Mouse (Mus musculus): Measurements from ENCODE around the gene Ace. TPM values are rescaled to one million over a fixed set of nuclear protein-coding genes. Genes with fewer than 3 reads are reported as not detected.

Ace gene
- polyA plus RNA-seq (2014; fragmentation: Nextera tagmentation; extraction: Ambion mirVana) = 2.9 and 3.6 TPM in 2 replicates

- Histone ChIP-seq H3K4me1 (ENCODE audit: control insufficient read depth, insufficient read depth, low read length) (peaks cover 3% of the 10 kb centered on the region; the same call in 1 of the 2 replicates), H3K27me3 (ENCODE audit: control insufficient read depth, insufficient read depth, low read length) (peaks cover 15% of the 10 kb centered on the region), H3K9me3 (ENCODE audit: control insufficient read depth, low read length) (no peaks in the 10 kb centered on the region), H3K4me2 (ENCODE audit: low read length) (peak within 1 kb of the TSS; percentile 99), H3K9ac (replicated peaks; ENCODE audit: low read length) (peak within 1 kb of the TSS; percentile 69), H3K36me3 (ENCODE audit: control insufficient read depth, insufficient read depth, low read length) (no peaks in the 10 kb centered on the region), H3K4me3 (replicated peaks; ENCODE audit: low read depth, low read length) (peak within 1 kb of the TSS; percentile 61), H3K27ac (replicated peaks; ENCODE audit: low read depth, low read length) (no peak within 1 kb of the TSS)
- peak; percentile 72 for DNase-seq
- WGBS = under 1% methylated on average over 73 of the region's 76 CpGs
- ATAC-seq (ENCODE audit: low FRiP score, low TSS enrichment) = peak; percentile 64; the same call in 1 of the 2 replicates
Measured at GRCm38 (mm10) chr11:105967741-105968574, at the start of gene Ace. Ace (plus strand) TSS chr11:105967945.

GRCm38 (mm10) chr11:105920098-105920785 is 47.5 kb upstream of the Ace start:
- no peak overlapping the region for H3K4me3 ChIP-seq (replicated peaks; ENCODE audit: low read depth, low read length)
- ATAC-seq (ENCODE audit: low FRiP score, low TSS enrichment) (no peak), DNase-seq (no peak)
- H3K9me3 ChIP-seq (ENCODE audit: control insufficient read depth, low read length) = no peaks in the 10 kb centered on the region
- H3K9ac ChIP-seq (replicated peaks; ENCODE audit: low read length) = no peak overlapping the region
- H3K4me2 ChIP-seq (ENCODE audit: low read length) = no peak overlapping the region
- H3K27me3 ChIP-seq (ENCODE audit: control insufficient read depth, insufficient read depth, low read length) = no peaks in the 10 kb centered on the region
- no peaks in the 10 kb centered on the region for H3K4me1 ChIP-seq (ENCODE audit: control insufficient read depth, insufficient read depth, low read length)
- H3K27ac ChIP-seq (replicated peaks; ENCODE audit: low read depth, low read length) = no peak overlapping the region
- peaks cover 69% of the 10 kb centered on the region for H3K36me3 ChIP-seq (ENCODE audit: control insufficient read depth, insufficient read depth, low read length)
- WGBS = 80% methylated on average over 3 of the region's 3 CpGs

DNA sequence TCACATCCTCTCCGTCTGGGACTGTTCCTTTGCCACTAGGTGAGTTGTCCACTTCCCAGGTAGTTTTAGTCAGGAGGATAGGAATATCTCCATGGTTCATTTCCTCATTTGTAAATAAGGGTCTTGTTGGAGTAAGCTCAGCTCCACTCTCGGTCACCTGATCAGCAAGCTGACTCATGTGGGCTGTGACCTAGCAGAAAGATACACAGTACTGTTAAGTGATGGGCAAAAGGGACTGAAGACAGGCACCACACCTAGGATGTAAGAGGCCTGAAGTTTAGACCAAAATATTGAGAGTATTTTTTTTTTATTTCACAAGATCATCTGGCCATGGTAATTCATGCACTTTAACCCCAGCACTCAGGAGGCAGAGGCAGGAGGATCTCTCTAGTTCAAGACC is 46.9 kb upstream of the Ace start:
- WGBS = 94% methylated on average over 2 of the region's 2 CpGs

DNA sequence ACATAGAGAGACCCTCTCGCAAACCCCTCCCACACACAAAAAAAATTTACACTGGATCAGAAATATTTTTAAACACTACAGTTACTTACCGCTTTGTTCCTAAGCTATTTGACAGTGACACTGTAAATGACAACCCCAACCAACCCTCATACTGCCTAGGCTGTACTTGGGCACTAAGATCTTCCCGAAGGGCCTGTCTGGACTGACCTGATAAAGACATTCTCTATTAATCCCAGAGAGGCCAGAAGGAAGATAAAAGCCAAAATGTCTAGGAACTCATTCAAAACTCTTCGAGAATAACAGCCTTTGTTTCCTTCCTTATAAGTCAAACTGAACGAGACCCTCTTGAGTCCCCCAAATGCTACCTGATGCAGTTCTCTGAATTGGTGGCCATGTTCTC is 46.5 kb upstream of the Ace start:
- Histone ChIP-seq H3K36me3 (ENCODE audit: control insufficient read depth, insufficient read depth, low read length) (peaks cover 64% of the 10 kb centered on the region), H3K4me1 (ENCODE audit: control insufficient read depth, insufficient read depth, low read length) (no peaks in the 10 kb centered on the region), H3K27me3 (ENCODE audit: control insufficient read depth, insufficient read depth, low read length) (no peaks in the 10 kb centered on the region), H3K9ac (replicated peaks; ENCODE audit: low read length) (no peak overlapping the region), H3K4me3 (replicated peaks; ENCODE audit: low read depth, low read length) (no peak overlapping the region), H3K9me3 (ENCODE audit: control insufficient read depth, low read length) (no peaks in the 10 kb centered on the region), H3K4me2 (ENCODE audit: low read length) (no peak overlapping the region), H3K27ac (replicated peaks; ENCODE audit: low read depth, low read length) (no peak overlapping the region)
- DNase-seq = no peak
- ATAC-seq (ENCODE audit: low FRiP score, low TSS enrichment) = no peak
- WGBS = 85% methylated on average over 5 of the region's 5 CpGs

More for the DNA sequence above, 46.9 kb upstream of the Ace start:
- peaks cover 68% of the 10 kb centered on the region for H3K36me3 ChIP-seq (ENCODE audit: control insufficient read depth, insufficient read depth, low read length)
- no peaks in the 10 kb centered on the region for H3K4me1 ChIP-seq (ENCODE audit: control insufficient read depth, insufficient read depth, low read length)
- H3K4me3 ChIP-seq (replicated peaks; ENCODE audit: low read depth, low read length) = no peak overlapping the region
- no peaks in the 10 kb centered on the region for H3K27me3 ChIP-seq (ENCODE audit: control insufficient read depth, insufficient read depth, low read length)
- no peak overlapping the region for H3K4me2 ChIP-seq (ENCODE audit: low read length)
- H3K9ac ChIP-seq (replicated peaks; ENCODE audit: low read length) = no peak overlapping the region
- no peaks in the 10 kb centered on the region for H3K9me3 ChIP-seq (ENCODE audit: control insufficient read depth, low read length)
- no peak for DNase-seq
- ATAC-seq (ENCODE audit: low FRiP score, low TSS enrichment) = no peak
- H3K27ac ChIP-seq (replicated peaks; ENCODE audit: low read depth, low read length) = no peak overlapping the region

DNA sequence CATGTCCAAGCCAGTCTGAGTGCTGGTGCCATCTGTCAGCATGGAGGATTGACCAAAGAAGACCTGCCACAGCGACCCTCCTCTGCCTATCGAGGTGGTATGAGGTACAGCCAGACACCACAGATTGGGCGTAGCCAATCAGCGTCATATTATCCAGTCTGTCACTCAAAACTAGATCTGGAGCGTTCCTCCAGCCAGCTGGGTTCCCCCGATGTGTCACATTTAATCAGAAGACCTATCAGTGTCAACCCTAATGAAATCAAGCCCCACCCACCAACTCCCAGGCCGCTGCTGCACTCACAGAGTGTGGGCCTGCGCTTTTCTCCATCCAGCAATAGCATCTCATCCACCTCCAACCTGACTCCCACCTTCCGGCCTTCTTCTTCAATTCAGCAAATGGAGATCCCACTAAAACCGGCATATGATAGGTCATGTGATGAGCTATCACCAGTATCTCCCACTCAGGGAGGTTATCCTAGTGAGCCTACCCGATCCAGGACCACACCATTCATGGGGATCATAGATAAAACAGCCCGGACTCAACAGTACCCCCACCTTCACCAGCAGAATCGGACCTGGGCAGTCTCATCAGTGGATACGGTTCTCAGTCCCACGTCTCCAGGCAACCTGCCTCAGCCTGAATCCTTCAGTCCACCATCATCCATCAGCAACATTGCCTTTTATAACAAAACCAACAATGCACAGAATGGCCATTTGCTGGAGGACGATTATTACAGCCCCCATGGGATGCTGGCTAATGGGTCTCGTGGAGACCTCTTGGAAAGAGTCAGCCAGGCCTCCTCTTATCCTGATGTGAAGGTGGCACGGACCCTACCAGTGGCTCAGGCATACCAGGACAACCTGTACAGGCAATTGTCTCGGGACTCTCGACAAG is 44.7 kb upstream of the Ace start:
- H3K9me3 ChIP-seq (ENCODE audit: control insufficient read depth, low read length) = no peaks in the 10 kb centered on the region
- no peak for ATAC-seq (ENCODE audit: low FRiP score, low TSS enrichment)
- no peaks in the 10 kb centered on the region for H3K4me1 ChIP-seq (ENCODE audit: control insufficient read depth, insufficient read depth, low read length)
- H3K4me2 ChIP-seq (ENCODE audit: low read length) = no peak overlapping the region
- peaks cover 49% of the 10 kb centered on the region for H3K36me3 ChIP-seq (ENCODE audit: control insufficient read depth, insufficient read depth, low read length)
- no peak overlapping the region for H3K9ac ChIP-seq (replicated peaks; ENCODE audit: low read length)
- H3K4me3 ChIP-seq (replicated peaks; ENCODE audit: low read depth, low read length) = no peak overlapping the region
- WGBS = 85% methylated on average over 20 of the region's 20 CpGs
- no peak for DNase-seq
- no peaks in the 10 kb centered on the region for H3K27me3 ChIP-seq (ENCODE audit: control insufficient read depth, insufficient read depth, low read length)
- no peak overlapping the region for H3K27ac ChIP-seq (replicated peaks; ENCODE audit: low read depth, low read length)

DNA sequence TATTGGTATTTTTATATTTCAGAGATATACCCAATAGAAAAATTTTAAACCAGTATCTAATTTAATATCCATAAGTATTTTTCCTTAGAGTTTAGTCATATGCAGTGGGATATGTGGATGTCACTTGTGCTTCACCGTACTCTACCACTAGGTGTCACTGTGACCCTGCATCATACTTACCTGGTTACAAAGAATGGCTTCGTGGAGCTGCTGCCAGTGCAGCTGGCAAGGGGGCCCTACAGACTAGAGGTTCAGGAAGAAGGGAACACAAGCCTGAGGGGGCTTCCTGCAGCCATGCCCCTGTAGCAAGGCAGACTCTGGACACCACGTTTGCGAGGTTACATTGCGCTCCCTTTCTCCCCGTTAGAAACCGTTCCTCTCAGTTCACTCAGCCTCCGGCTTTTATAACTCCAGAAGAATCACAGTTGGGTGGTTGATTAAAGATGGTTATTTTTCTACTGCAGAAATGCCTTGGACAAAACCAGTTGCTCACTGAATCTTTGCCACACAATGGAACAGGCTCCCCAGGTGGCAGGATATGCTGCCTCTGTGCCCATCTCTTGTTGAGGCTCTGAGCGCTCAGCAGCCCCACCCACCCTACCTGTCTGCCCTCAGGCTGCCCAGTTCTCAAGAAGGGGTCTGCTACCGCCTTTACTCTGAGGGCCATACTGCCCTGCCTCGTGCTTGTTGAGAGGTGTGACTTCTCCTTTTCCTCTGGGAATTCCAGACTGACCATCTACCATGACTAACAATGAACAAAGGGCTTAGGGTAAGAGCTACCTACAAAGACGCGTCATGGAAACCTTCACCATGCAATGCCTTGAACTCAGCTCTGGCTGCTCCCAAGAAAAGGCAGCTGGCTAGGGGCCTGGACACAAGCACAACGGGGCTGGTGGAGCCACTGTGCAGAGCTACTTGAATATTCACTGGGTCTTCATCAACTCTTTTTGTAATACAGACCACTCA is 40.4 kb upstream of the Ace start:
- no peaks in the 10 kb centered on the region for H3K9me3 ChIP-seq (ENCODE audit: control insufficient read depth, low read length)
- H3K4me3 ChIP-seq (replicated peaks; ENCODE audit: low read depth, low read length) = no peak overlapping the region
- H3K4me2 ChIP-seq (ENCODE audit: low read length) = no peak overlapping the region
- peaks cover 21% of the 10 kb centered on the region for H3K36me3 ChIP-seq (ENCODE audit: control insufficient read depth, insufficient read depth, low read length)
- H3K27me3 ChIP-seq (ENCODE audit: control insufficient read depth, insufficient read depth, low read length) = no peaks in the 10 kb centered on the region
- no peak overlapping the region for H3K27ac ChIP-seq (replicated peaks; ENCODE audit: low read depth, low read length)
- H3K9ac ChIP-seq (replicated peaks; ENCODE audit: low read length) = no peak overlapping the region
- 55% methylated on average over 14 of the region's 14 CpGs for WGBS
- DNase-seq = peak; percentile 92
- peak; percentile 48; the same call in 1 of the 2 replicates for ATAC-seq (ENCODE audit: low FRiP score, low TSS enrichment)
- no peaks in the 10 kb centered on the region for H3K4me1 ChIP-seq (ENCODE audit: control insufficient read depth, insufficient read depth, low read length)

- H3K4me1 ChIP-seq (ENCODE audit: control insufficient read depth, insufficient read depth, low read length) = no peaks in the 10 kb centered on the region
- H3K4me2 ChIP-seq (ENCODE audit: low read length) = no peak overlapping the region
- ATAC-seq (ENCODE audit: low FRiP score, low TSS enrichment) (no peak), DNase-seq (no peak)
- H3K27me3 ChIP-seq (ENCODE audit: control insufficient read depth, insufficient read depth, low read length) = no peaks in the 10 kb centered on the region
- WGBS = 65% methylated on average over 5 of the region's 5 CpGs
- H3K9ac ChIP-seq (replicated peaks; ENCODE audit: low read length) = no peak overlapping the region
- H3K27ac ChIP-seq (replicated peaks; ENCODE audit: low read depth, low read length) = no peak overlapping the region
- H3K36me3 ChIP-seq (ENCODE audit: control insufficient read depth, insufficient read depth, low read length) = peaks cover 13% of the 10 kb centered on the region
- no peaks in the 10 kb centered on the region for H3K9me3 ChIP-seq (ENCODE audit: control insufficient read depth, low read length)
- H3K4me3 ChIP-seq (replicated peaks; ENCODE audit: low read depth, low read length) = no peak overlapping the region
Measured at GRCm38 (mm10) chr11:105928171-105928570, 39.6 kb upstream of the Ace start.

All from midbrain, embryonic 14.5 days (tissue).